Mouse (Mus musculus) heart, embryonic 16.5 days (tissue): ENCODE data around the gene Gipc2. TPM values are rescaled to one million over a fixed set of nuclear protein-coding genes. Genes with fewer than 3 reads are reported as not detected.

ENCODE experiments used
- ATAC-seq: fragments of 200-750 bp; cut with Nextera tagmentation; replicated peaks from 2 replicates; pipeline ENCODE4 v1.8.0; 2017; ENCODE audit warnings: moderate number of reproducible peaks; ENCODE audit not compliant: insufficient read depth, low FRiP score; ENCODE audit errors: extremely low read depth
- H3K27ac ChIP-seq: fragments of 300-500 bp; sonication (generic); 2 replicates; pipeline ENCODE4 v1.5.1; 2014; ENCODE audit warnings: mild to moderate bottlenecking, low read length, control low read depth, moderate library complexity
- H3K27me3 ChIP-seq: fragments of 300-500 bp; sonication (generic); 2 replicates; pipeline ENCODE4 v1.6.1; 2014; ENCODE audit warnings: low read length, mixed read lengths; ENCODE audit not compliant: control insufficient read depth, insufficient read depth
- H3K36me3 ChIP-seq: fragments of 300-500 bp; sonication (generic); 2 replicates; pipeline ENCODE4 v1.6.1; 2014; ENCODE audit not compliant: control insufficient read depth, insufficient read depth
- H3K4me1 ChIP-seq: fragments of 300-500 bp; sonication (generic); 2 replicates; pipeline ENCODE4 v1.6.1; 2014; ENCODE audit warnings: low read length, mixed read lengths; ENCODE audit not compliant: control insufficient read depth, insufficient read depth
- H3K4me2 ChIP-seq: fragments of 300-500 bp; sonication (generic); 2 replicates; pipeline ENCODE4 v1.6.1; 2014; ENCODE audit warnings: low read depth, mild to moderate bottlenecking, control low read depth, low read length
- H3K4me3 ChIP-seq: fragments of 300-500 bp; sonication (generic); 2 replicates; pipeline ENCODE4 v1.5.1; 2014; ENCODE audit warnings: mild to moderate bottlenecking, control low read depth, low read length
- H3K9ac ChIP-seq: fragments of 300-500 bp; sonication (generic); 2 replicates; pipeline ENCODE4 v1.6.1; 2014; ENCODE audit warnings: low read length, control low read depth
- H3K9me3 ChIP-seq: fragments of 300-500 bp; sonication (generic); replicated peaks from 2 replicates; pipeline ENCODE4 v1.6.1; 2016; ENCODE audit warnings: low read length; ENCODE audit not compliant: control insufficient read depth
- WGBS: fragments of 180-500 bp; shearing (Covaris S2); extraction: QIAGEN DNeasy Blood & Tissue Kit; methylation state at CpG from one replicate; pipeline ENCODE4 v1.1.7; 2014; 5-methylcytosine and 5-hydroxymethylcytosine counted together
- polyA plus RNA-seq: library from polyadenylated mRNA; unstranded; fragments of >200 nt; fragmentation: Nextera tagmentation; extraction: Ambion mirVana; gene quantifications from 2 replicates; pipeline ENCODE4 v1.2.1, GENCODE M21; 2015

The Gipc2 gene
- polyA plus RNA-seq, 1 experiment from 2014 or later: 5.7 TPM

GRCm38 (mm10) chr3:152178816-152179215 lies 12.8 kb upstream of the Gipc2 start:
- no peak for ATAC-seq
- no peak overlapping the region for H3K9ac ChIP-seq
- H3K4me2 ChIP-seq: no peak overlapping the region
- no peak overlapping the region for H3K4me3 ChIP-seq
- no peak overlapping the region for H3K27ac ChIP-seq
- peaks cover 3% of the 10 kb centered on the region; the same call in 1 of the 2 replicates for H3K36me3 ChIP-seq
- H3K27me3 ChIP-seq: no peaks in the 10 kb centered on the region
- 81% methylated on average over 4 of the region's 4 CpGs for WGBS
- H3K4me1 ChIP-seq: no peaks in the 10 kb centered on the region
- H3K9me3 ChIP-seq: no peaks in the 10 kb centered on the region

- H3K9me3 ChIP-seq: no peaks in the 10 kb centered on the region; the same call in 1 of the 2 replicates
- no peak for ATAC-seq
- H3K27ac ChIP-seq: no peak overlapping the region
- no peak overlapping the region for H3K9ac ChIP-seq
- no peaks in the 10 kb centered on the region for H3K36me3 ChIP-seq
- no peak overlapping the region for H3K4me2 ChIP-seq
- 57% methylated on average over 7 of the region's 7 CpGs for WGBS
- H3K4me1 ChIP-seq: peaks cover 2% of the 10 kb centered on the region; the same call in 1 of the 2 replicates
- H3K27me3 ChIP-seq: no peaks in the 10 kb centered on the region
- H3K4me3 ChIP-seq: no peak overlapping the region
These were observed 6.4 kb upstream of the Gipc2 start for GRCm38 (mm10) chr3:152172322-152172935.

GRCm38 (mm10) chr3:152171862-152172261 lies 5.8 kb upstream of the Gipc2 start:
- Histone ChIP-seq H3K36me3 (no peaks in the 10 kb centered on the region), H3K4me3 (no peak overlapping the region), H3K9ac (no peak overlapping the region), H3K9me3 (no peaks in the 10 kb centered on the region; the same call in 1 of the 2 replicates), H3K4me2 (no peak overlapping the region), H3K27me3 (no peaks in the 10 kb centered on the region), H3K4me1 (peaks cover 8% of the 10 kb centered on the region), H3K27ac (no peak overlapping the region)
- ATAC-seq: no peak
- WGBS: 52% methylated on average over 7 of the region's 7 CpGs

- Histone ChIP-seq H3K4me3 (no peak overlapping the region), H3K9me3 (no peaks in the 10 kb centered on the region; the same call in 1 of the 2 replicates), H3K9ac (no peak overlapping the region), H3K36me3 (no peaks in the 10 kb centered on the region), H3K27me3 (no peaks in the 10 kb centered on the region), H3K4me1 (peaks cover 11% of the 10 kb centered on the region), H3K27ac (no peak overlapping the region), H3K4me2 (no peak overlapping the region)
- ATAC-seq: no peak
- 38% methylated on average over 2 of the region's 2 CpGs for WGBS
These were observed 5.2 kb upstream of the Gipc2 start for GRCm38 (mm10) chr3:152171236-152171635.

- no peaks in the 10 kb centered on the region; the same call in 1 of the 2 replicates for H3K9me3 ChIP-seq
- 33% methylated on average over 1 of the region's 1 CpGs for WGBS
- peaks cover 15% of the 10 kb centered on the region for H3K4me1 ChIP-seq
- H3K9ac ChIP-seq: no peak overlapping the region
- no peak overlapping the region for H3K27ac ChIP-seq
- no peak overlapping the region for H3K4me2 ChIP-seq
- no peak for ATAC-seq
- no peaks in the 10 kb centered on the region for H3K27me3 ChIP-seq
- H3K36me3 ChIP-seq: no peaks in the 10 kb centered on the region
- H3K4me3 ChIP-seq: no peak overlapping the region
These were observed 4.4 kb upstream of the Gipc2 start for GRCm38 (mm10) chr3:152170407-152170806.

- Histone ChIP-seq H3K36me3 (no peaks in the 10 kb centered on the region), H3K9ac (no peak overlapping the region), H3K27me3 (no peaks in the 10 kb centered on the region), H3K4me1 (peaks cover 21% of the 10 kb centered on the region), H3K4me2 (no peak overlapping the region), H3K4me3 (no peak overlapping the region), H3K9me3 (no peaks in the 10 kb centered on the region; the same call in 1 of the 2 replicates), H3K27ac (no peak overlapping the region)
- ATAC-seq: no peak
- 92% methylated on average over 10 of the region's 10 CpGs for WGBS
These were observed 2.0 kb upstream of the Gipc2 start for GRCm38 (mm10) chr3:152168007-152168406.

GRCm38 (mm10) chr3:152166699-152167451 lies 845 bp upstream of the Gipc2 start:
- no peaks in the 10 kb centered on the region for H3K36me3 ChIP-seq
- H3K27ac ChIP-seq: no peak overlapping the region
- H3K4me2 ChIP-seq: peak overlapping the region; percentile 99
- H3K9me3 ChIP-seq: no peaks in the 10 kb centered on the region; the same call in 1 of the 2 replicates
- H3K4me3 ChIP-seq: peak overlapping the region; percentile 27
- peaks cover 21% of the 10 kb centered on the region for H3K4me1 ChIP-seq
- WGBS: 22% methylated on average over 29 of the region's 29 CpGs
- H3K27me3 ChIP-seq: no peaks in the 10 kb centered on the region
- peak overlapping the region; percentile 27; the same call in 1 of the 2 replicates for H3K9ac ChIP-seq
- no peak; the same call in 1 of the 2 replicates for ATAC-seq

- peak; percentile 64 for ATAC-seq
- WGBS: 4% methylated on average over 51 of the region's 53 CpGs
- no peaks in the 10 kb centered on the region; the same call in 1 of the 2 replicates for H3K9me3 ChIP-seq
- peaks cover 27% of the 10 kb centered on the region for H3K4me1 ChIP-seq
- no peaks in the 10 kb centered on the region for H3K36me3 ChIP-seq
- H3K27ac ChIP-seq: peak overlapping the region; percentile 41
- peak overlapping the region; percentile 83 for H3K9ac ChIP-seq
- H3K4me2 ChIP-seq: peak overlapping the region; percentile 99
- H3K4me3 ChIP-seq: peak overlapping the region; percentile 63
- no peaks in the 10 kb centered on the region for H3K27me3 ChIP-seq
These were observed 505 bp downstream of the Gipc2 start for GRCm38 (mm10) chr3:152165351-152166098.
